Mouse (Mus musculus) thymus, adult 2 months (tissue): Measurements from ENCODE around the gene Mov10l1.

Experiments
- CTCF ChIP-seq: fragments of 200-500 bp; IDR thresholded peaks from 2 replicates; pipeline ENCODE4 v1.5.1; 2012; ENCODE audit warnings: mild to moderate bottlenecking, control low read depth, low read length, moderate library complexity, borderline replicate concordance; ENCODE audit not compliant: control insufficient read depth, poor library complexity, insufficient read depth; ENCODE audit errors: extremely low read depth
- POLR2A ChIP-seq: fragments of 200-500 bp; IDR thresholded peaks from 2 replicates; pipeline ENCODE4 v1.6.1; 2012; ENCODE audit warnings: mild to moderate bottlenecking, low read length, control low read depth, moderate library complexity; ENCODE audit not compliant: control insufficient read depth, poor library complexity, insufficient read depth; ENCODE audit errors: extremely low read depth

GRCm38 (mm10) chr15:89062518-89062910, 79.8 kb downstream of the Mov10l1 start:
- TF ChIP-seq POLR2A = no peak
- TF ChIP-seq CTCF = no peak
